Mouse (Mus musculus): ENCODE measurements at regions not wholly inside any gene's neighbourhood (a gene's known extent, or its start where the extent isn't known, plus 50 kb on each side); places are given as distances from the start of the nearest gene placed in this dataset.

DNA sequence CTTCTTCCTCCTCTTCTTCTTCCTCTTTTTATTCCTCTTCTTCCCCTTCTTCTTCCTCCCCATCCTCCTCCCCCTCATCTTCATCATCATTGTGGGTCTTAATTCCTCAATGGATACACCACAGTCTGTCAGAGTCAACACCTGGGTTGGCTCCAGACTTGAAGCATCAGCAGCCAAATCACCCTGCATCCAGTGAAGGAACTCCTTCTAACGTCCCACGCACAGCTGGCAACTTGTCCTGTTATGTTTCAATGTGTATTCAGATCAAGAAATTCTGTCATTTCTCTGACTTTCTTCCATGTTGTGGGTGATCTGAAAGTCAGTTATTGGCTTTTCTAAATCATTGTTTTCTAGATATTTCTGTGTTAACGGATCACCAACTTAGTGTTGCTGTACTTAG lies 312.9 kb downstream of the Ptpru start:
- Histone ChIP-seq H3K4me2 (ENCODE audit: low read length) (no peak overlapping the region), H3K36me3 (ENCODE audit: control insufficient read depth, insufficient read depth) (no peaks in the 10 kb centered on the region), H3K27ac (ENCODE audit: low read length) (no peak overlapping the region), H3K9ac (replicated peaks; ENCODE audit: low read depth, low read length) (no peak overlapping the region), H3K27me3 (replicated peaks; ENCODE audit: control insufficient read depth, insufficient read depth, low read length) (no peaks in the 10 kb centered on the region), H3K4me1 (replicated peaks; ENCODE audit: control insufficient read depth, insufficient read depth, low read length) (peaks cover 4% of the 10 kb centered on the region), H3K9me3 (ENCODE audit: control insufficient read depth, low read length) (no peaks in the 10 kb centered on the region), H3K4me3 (replicated peaks; ENCODE audit: low read length) (no peak overlapping the region)
- no peak for ATAC-seq
- 84% methylated on average over 3 of the region's 3 CpGs for WGBS

DNA sequence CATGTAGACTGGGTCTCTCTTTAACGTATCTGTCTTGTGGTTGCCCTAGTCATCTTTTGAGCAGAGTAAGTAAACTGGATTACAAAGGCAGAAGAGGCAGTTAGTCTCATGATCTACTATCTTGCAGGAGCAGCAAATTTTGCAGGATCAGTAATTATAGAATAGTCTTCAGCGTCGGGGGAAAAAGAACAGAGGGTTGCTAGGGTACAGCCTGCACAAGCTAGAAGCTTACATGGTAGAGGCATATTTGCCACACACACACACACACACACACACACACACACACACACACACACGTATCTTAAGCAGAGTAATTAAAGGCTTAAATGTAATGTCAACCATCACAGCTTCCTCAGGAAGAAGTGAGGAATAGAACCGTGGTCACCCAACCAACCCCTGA lies 307.6 kb downstream of the Ptpru start:
- WGBS: 66% methylated on average over 5 of the region's 5 CpGs
- H3K9ac ChIP-seq (replicated peaks; ENCODE audit: low read depth, low read length): no peak overlapping the region
- H3K9me3 ChIP-seq (ENCODE audit: control insufficient read depth, low read length): no peaks in the 10 kb centered on the region
- no peaks in the 10 kb centered on the region for H3K36me3 ChIP-seq (ENCODE audit: control insufficient read depth, insufficient read depth)
- no peak overlapping the region for H3K27ac ChIP-seq (ENCODE audit: low read length)
- no peaks in the 10 kb centered on the region; the same call in 1 of the 2 replicates for H3K4me1 ChIP-seq (replicated peaks; ENCODE audit: control insufficient read depth, insufficient read depth, low read length)
- H3K4me3 ChIP-seq (replicated peaks; ENCODE audit: low read length): no peak overlapping the region
- no peaks in the 10 kb centered on the region for H3K27me3 ChIP-seq (replicated peaks; ENCODE audit: control insufficient read depth, insufficient read depth, low read length)
- H3K4me2 ChIP-seq (ENCODE audit: low read length): no peak overlapping the region
- no peak for ATAC-seq

DNA sequence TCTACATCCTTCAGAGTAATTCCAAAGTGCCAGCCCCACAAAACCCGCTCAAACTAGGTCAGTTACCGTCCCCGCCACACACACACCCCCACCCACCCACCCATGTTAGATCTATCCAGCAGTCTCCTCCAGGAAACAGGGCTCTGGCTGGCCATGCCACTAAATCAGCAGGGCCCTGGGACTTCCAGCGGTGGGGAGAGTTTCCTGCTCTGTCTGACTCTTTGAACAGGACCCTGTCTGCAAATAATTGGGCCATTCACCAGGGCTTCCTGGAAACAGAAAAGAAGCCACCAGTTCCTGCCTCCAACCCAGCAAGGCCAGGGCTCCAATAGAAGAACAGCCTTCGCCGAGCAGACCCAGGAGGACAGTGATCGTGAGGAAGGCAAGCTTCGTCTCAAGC lies 307.1 kb downstream of the Ptpru start:
- Histone ChIP-seq H3K9me3 (ENCODE audit: control insufficient read depth, low read length) (no peaks in the 10 kb centered on the region), H3K36me3 (ENCODE audit: control insufficient read depth, insufficient read depth) (no peaks in the 10 kb centered on the region), H3K27me3 (replicated peaks; ENCODE audit: control insufficient read depth, insufficient read depth, low read length) (no peaks in the 10 kb centered on the region), H3K4me2 (ENCODE audit: low read length) (no peak overlapping the region), H3K27ac (ENCODE audit: low read length) (no peak overlapping the region), H3K9ac (replicated peaks; ENCODE audit: low read depth, low read length) (no peak overlapping the region), H3K4me1 (replicated peaks; ENCODE audit: control insufficient read depth, insufficient read depth, low read length) (peaks cover under 1% of the 10 kb centered on the region; the same call in 1 of the 2 replicates), H3K4me3 (replicated peaks; ENCODE audit: low read length) (no peak overlapping the region)
- 97% methylated on average over 8 of the region's 8 CpGs for WGBS
- no peak for ATAC-seq

DNA sequence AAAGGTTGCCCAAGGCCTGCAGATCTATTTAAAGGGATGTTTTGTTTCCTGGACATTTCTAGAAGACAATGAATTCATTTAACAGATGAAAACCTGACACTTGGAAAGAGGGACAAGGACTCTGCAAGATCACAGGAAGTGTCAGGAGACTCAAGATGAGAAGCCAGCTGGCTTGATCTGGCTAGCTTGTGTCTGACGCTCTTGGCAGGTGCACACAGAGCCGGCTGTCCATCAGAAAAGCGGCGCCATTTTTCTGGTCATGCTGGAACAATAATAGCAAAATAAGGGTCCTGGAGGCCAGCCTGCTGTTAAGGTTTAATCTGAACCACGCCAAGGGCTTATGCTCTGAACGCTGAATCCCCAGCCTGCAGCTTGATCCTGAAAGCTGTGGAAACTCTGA lies 303.3 kb downstream of the Ptpru start:
- no peak for ATAC-seq

DNA sequence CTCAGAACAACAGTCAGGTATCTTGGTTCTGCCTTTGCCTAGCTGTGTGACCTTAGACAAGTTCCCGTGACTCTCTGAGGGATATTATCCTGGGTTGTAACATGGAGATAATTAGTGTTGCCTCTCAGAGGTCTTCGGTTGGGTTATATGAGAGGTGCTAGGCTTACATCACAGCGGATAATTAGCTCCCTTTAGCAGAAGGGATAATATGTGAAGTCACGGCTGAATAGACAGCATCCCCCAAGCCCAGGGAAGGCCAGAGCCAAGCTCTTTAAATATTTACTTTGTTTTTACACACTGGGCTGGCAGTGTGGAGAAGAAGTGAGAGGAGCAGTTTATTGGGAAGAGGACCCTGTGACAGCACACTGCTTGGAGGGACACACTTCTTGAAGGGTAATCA lies 299.9 kb downstream of the Ptpru start:
- Histone ChIP-seq H3K9me3 (ENCODE audit: control insufficient read depth, low read length) (no peaks in the 10 kb centered on the region), H3K4me3 (replicated peaks; ENCODE audit: low read length) (no peak overlapping the region), H3K36me3 (ENCODE audit: control insufficient read depth, insufficient read depth) (no peaks in the 10 kb centered on the region), H3K4me1 (replicated peaks; ENCODE audit: control insufficient read depth, insufficient read depth, low read length) (peaks cover 2% of the 10 kb centered on the region; the same call in 1 of the 2 replicates), H3K4me2 (ENCODE audit: low read length) (no peak overlapping the region), H3K9ac (replicated peaks; ENCODE audit: low read depth, low read length) (no peak overlapping the region), H3K27me3 (replicated peaks; ENCODE audit: control insufficient read depth, insufficient read depth, low read length) (no peaks in the 10 kb centered on the region), H3K27ac (ENCODE audit: low read length) (no peak overlapping the region)
- ATAC-seq: no peak
- WGBS: 27% methylated on average over 4 of the region's 4 CpGs

More for the DNA sequence above, 303.3 kb downstream of the Ptpru start:
- Histone ChIP-seq H3K4me2 (ENCODE audit: low read length) (no peak overlapping the region), H3K27ac (ENCODE audit: low read length) (no peak overlapping the region), H3K27me3 (replicated peaks; ENCODE audit: control insufficient read depth, insufficient read depth, low read length) (no peaks in the 10 kb centered on the region), H3K9me3 (ENCODE audit: control insufficient read depth, low read length) (no peaks in the 10 kb centered on the region), H3K9ac (replicated peaks; ENCODE audit: low read depth, low read length) (no peak overlapping the region), H3K4me3 (replicated peaks; ENCODE audit: low read length) (no peak overlapping the region), H3K4me1 (replicated peaks; ENCODE audit: control insufficient read depth, insufficient read depth, low read length) (peaks cover 2% of the 10 kb centered on the region; the same call in 1 of the 2 replicates), H3K36me3 (ENCODE audit: control insufficient read depth, insufficient read depth) (no peaks in the 10 kb centered on the region)
- 70% methylated on average over 6 of the region's 6 CpGs for WGBS

DNA sequence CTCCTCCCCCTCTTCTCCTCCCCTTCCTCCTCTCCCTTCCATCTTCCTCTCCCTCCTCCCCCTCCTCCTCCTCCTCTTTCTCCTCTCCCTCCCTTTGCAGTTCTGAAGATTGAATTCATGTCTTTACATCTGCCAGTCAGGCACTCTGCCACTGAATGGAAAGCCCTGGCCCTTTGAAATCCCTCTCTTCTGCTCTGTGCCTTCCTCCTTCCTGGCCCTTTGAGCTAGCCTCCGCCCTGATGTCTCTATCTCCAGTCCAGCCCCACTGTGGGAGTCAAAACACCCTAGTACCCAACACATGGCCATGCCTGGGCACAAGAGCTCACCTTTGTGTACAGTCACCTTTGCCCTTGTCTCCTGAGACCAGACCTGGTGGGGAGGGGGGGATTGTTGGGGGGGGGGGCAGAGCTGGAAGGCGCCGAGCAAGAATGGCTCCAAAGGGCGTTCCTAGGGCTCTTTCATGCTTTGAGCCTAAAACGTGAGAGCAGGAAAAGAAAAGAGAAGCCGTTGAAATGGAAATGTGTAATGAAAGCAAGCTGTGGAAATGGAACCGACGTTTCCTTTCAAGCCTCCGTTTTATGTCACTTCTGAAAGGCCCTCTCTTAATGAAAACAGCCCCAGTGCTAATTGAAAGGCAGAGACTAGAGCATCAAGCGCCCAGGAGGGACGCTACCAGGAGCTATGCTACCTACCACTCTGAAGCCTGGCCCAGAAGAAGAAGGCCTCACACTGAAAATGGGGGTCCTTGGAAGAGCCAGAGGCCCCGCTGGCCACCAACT lies 291.5 kb downstream of the Ptpru start:
- Histone ChIP-seq H3K27me3 (replicated peaks; ENCODE audit: control insufficient read depth, insufficient read depth, low read length) (no peaks in the 10 kb centered on the region), H3K9me3 (ENCODE audit: control insufficient read depth, low read length) (no peaks in the 10 kb centered on the region), H3K4me1 (replicated peaks; ENCODE audit: control insufficient read depth, insufficient read depth, low read length) (peaks cover 8% of the 10 kb centered on the region), H3K27ac (ENCODE audit: low read length) (no peak overlapping the region), H3K4me2 (ENCODE audit: low read length) (no peak overlapping the region), H3K4me3 (replicated peaks; ENCODE audit: low read length) (no peak overlapping the region), H3K9ac (replicated peaks; ENCODE audit: low read depth, low read length) (no peak overlapping the region), H3K36me3 (ENCODE audit: control insufficient read depth, insufficient read depth) (no peaks in the 10 kb centered on the region)
- ATAC-seq: no peak
- 20% methylated on average over 12 of the region's 12 CpGs for WGBS

DNA sequence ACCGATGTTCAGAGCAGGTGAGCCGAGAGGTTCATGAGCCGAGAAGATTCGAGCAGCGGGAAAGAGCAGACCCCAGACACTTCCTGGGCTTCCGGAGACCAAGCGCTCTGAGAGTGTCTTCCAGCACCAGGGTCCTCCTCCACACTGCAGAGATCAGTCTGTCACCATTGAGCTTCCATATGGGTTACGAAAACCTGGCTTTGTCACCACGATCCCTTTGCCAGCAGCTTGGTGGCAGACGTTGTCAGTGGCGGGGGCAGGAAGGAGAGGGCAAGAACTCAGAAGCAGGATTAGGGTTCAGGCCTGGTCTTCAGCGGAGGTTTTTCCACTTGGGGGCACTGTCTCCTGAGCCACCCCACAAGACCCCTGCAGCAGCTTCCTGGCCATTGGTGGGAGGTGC lies 288.5 kb downstream of the Ptpru start:
- no peak overlapping the region for H3K27ac ChIP-seq (ENCODE audit: low read length)
- no peak overlapping the region for H3K4me3 ChIP-seq (replicated peaks; ENCODE audit: low read length)
- H3K36me3 ChIP-seq (ENCODE audit: control insufficient read depth, insufficient read depth): no peaks in the 10 kb centered on the region
- ATAC-seq: no peak
- H3K4me2 ChIP-seq (ENCODE audit: low read length): no peak overlapping the region
- 76% methylated on average over 12 of the region's 12 CpGs for WGBS
- no peaks in the 10 kb centered on the region for H3K9me3 ChIP-seq (ENCODE audit: control insufficient read depth, low read length)
- H3K4me1 ChIP-seq (replicated peaks; ENCODE audit: control insufficient read depth, insufficient read depth, low read length): peaks cover 8% of the 10 kb centered on the region
- no peak overlapping the region for H3K9ac ChIP-seq (replicated peaks; ENCODE audit: low read depth, low read length)
- H3K27me3 ChIP-seq (replicated peaks; ENCODE audit: control insufficient read depth, insufficient read depth, low read length): no peaks in the 10 kb centered on the region

DNA sequence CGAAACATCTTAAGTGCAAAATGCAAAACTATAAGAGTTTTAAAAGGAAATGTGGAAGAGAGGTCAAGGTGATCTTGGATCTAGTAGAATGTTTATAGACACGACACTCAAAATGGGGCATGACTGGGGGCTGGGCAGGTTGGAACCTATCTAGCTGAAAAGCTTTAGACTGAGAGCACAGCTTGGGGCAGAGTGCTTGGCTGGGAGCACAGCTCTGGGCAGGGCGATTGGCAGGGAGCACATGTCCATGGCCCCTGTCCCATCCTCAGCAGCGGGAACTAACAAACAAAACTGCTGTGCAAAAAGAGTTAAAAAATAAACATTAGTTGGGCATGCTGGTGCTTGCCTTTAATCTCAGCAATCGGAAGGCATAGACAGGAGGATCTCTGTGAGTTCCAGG lies 279.6 kb downstream of the Ptpru start:
- no peak overlapping the region for H3K27ac ChIP-seq (ENCODE audit: low read length)
- no peak for ATAC-seq
- no peaks in the 10 kb centered on the region for H3K27me3 ChIP-seq (replicated peaks; ENCODE audit: control insufficient read depth, insufficient read depth, low read length)
- H3K4me1 ChIP-seq (replicated peaks; ENCODE audit: control insufficient read depth, insufficient read depth, low read length): no peaks in the 10 kb centered on the region
- H3K9me3 ChIP-seq (ENCODE audit: control insufficient read depth, low read length): no peaks in the 10 kb centered on the region
- H3K36me3 ChIP-seq (ENCODE audit: control insufficient read depth, insufficient read depth): no peaks in the 10 kb centered on the region
- no peak overlapping the region for H3K4me2 ChIP-seq (ENCODE audit: low read length)
- H3K9ac ChIP-seq (replicated peaks; ENCODE audit: low read depth, low read length): no peak overlapping the region
- WGBS: 84% methylated on average over 5 of the region's 5 CpGs
- no peak overlapping the region for H3K4me3 ChIP-seq (replicated peaks; ENCODE audit: low read length)

DNA sequence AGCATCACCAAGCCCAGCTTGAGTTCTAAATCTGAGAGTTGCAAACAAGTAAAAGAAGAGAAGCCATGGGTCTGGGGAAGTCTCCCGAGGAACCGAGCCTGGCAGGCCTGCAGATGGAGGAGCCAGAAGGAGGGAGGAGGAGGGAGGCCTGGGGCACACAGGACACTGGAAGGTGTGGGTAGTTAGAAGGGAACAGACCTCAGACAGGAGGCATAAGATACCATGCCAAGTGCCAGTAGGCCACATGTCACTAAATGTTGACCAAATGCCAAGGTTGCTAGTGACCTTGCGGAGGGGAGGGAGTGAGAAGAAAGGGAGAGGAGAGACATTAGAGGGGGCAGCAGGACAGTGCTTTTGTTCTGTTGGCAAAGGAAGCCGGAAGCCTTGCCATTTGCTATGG lies 274.2 kb downstream of the Ptpru start:
- no peaks in the 10 kb centered on the region for H3K9me3 ChIP-seq (ENCODE audit: control insufficient read depth, low read length)
- no peak overlapping the region for H3K4me3 ChIP-seq (replicated peaks; ENCODE audit: low read length)
- WGBS: 51% methylated on average over 4 of the region's 4 CpGs
- no peak for ATAC-seq
- no peaks in the 10 kb centered on the region for H3K27me3 ChIP-seq (replicated peaks; ENCODE audit: control insufficient read depth, insufficient read depth, low read length)
- no peak overlapping the region for H3K27ac ChIP-seq (ENCODE audit: low read length)
- H3K4me1 ChIP-seq (replicated peaks; ENCODE audit: control insufficient read depth, insufficient read depth, low read length): 0 out of 2 replicates have a peak, but pooled peaks cover 5% of the 10 kb centered on the region
- H3K9ac ChIP-seq (replicated peaks; ENCODE audit: low read depth, low read length): no peak overlapping the region
- H3K36me3 ChIP-seq (ENCODE audit: control insufficient read depth, insufficient read depth): no peaks in the 10 kb centered on the region
- no peak overlapping the region for H3K4me2 ChIP-seq (ENCODE audit: low read length)

DNA sequence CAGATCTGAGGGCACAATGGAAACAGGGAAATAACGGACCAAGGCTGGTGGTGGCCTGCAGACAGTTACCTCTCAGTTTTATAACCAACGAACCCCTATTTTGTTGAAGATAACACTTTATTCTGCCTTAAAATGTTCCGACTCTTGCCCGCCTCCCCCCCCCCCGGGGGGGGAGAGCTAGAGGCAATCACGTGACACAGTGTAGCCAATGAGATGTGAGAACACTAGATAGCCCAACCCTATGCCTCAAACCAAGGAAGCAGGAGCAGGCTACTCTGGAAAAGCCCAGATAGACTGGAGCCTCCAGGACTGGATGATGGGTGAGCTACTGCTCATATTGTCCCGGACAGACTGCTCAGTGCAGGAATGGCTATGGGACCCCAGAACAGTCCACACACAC lies 272.9 kb downstream of the Ptpru start:
- H3K27me3 ChIP-seq (replicated peaks; ENCODE audit: control insufficient read depth, insufficient read depth, low read length): no peaks in the 10 kb centered on the region
- H3K9ac ChIP-seq (replicated peaks; ENCODE audit: low read depth, low read length): no peak overlapping the region
- no peak overlapping the region for H3K27ac ChIP-seq (ENCODE audit: low read length)
- H3K9me3 ChIP-seq (ENCODE audit: control insufficient read depth, low read length): no peaks in the 10 kb centered on the region
- no peaks in the 10 kb centered on the region for H3K36me3 ChIP-seq (ENCODE audit: control insufficient read depth, insufficient read depth)
- 87% methylated on average over 7 of the region's 7 CpGs for WGBS
- 0 out of 2 replicates have a peak, but pooled peaks cover 5% of the 10 kb centered on the region for H3K4me1 ChIP-seq (replicated peaks; ENCODE audit: control insufficient read depth, insufficient read depth, low read length)
- no peak overlapping the region for H3K4me2 ChIP-seq (ENCODE audit: low read length)
- no peak overlapping the region for H3K4me3 ChIP-seq (replicated peaks; ENCODE audit: low read length)
- ATAC-seq: no peak
